Comparison of ENCODE assay signal across 9 mouse cellular contexts in the genomic region with DNA sequence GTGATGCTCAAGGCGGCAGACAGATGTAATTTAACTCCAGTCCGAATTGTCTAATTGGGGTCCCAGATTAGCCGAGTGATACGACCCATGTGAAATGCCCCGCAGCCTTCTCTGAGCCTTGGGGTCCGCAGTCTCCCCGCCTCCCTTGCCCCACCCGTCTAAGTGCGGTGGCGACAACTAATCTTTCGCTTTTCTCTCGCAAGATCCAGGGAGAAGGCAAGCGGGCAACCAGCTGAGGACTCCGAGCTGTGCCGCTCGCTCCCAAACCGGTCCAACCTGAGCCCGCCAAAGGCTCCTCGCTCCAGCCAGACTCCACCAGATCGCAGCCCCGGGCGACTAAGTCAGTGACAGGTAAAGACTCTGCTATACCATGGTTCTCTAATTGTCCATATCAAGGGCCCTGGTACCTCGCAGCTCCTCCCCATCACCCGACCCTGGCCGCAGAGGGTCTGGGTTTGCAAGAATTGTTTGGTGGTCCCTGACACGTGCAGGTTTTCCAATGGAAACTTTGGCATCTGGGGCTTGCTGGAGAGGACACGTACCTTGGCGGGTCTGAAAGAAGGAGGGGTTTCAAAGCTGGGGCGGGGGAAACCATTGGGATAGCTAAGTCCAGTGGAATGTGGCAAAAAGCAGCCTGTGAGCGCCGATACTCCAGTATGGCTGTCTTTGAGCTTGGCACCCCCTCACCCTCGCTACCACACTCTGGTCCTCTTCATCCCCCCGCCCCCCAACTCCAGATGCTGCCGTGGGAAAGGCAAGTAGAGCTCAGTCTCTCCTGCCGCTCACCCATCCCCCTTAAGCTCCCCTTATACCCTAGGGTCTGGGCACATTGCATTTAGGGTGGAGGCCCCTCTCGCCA. TPM values are rescaled to one million over a fixed set of nuclear protein-coding genes. Genes with fewer than 3 reads are reported as not detected.
A peak's percentile ranks its signal among the peaks of the same experiment; 100 is the strongest.
DNase-seq lines count a peak whose midpoint lies in the region; ATAC-seq and TF ChIP-seq lines count a peak whose summit lies in the region.
"Had no signal": no experiment of that assay in that cellular context is flagged by ENCODE, and none has a peak within 500 bp of the region (broad histone marks: within the 10 kb centered on the region; RNA-seq: fewer than 3 reads in every experiment).

No protein-coding gene starts in this region.

- DNase-seq in gastrocnemius, adult 2 months: no peak
- DNase-seq in gastrocnemius, adult 8-10 months (ENCODE audit: low spot score in 2 of 2): no peak
- DNase-seq in urinary bladder, postnatal 25 days (ENCODE audit: low spot score): peak; percentile 7
- DNase-seq in urinary bladder, postnatal 10 days (ENCODE audit: low spot score): no peak
- DNase-seq in heart, postnatal 36 days: peak; percentile 22 to 32
- no peak for DNase-seq in liver, embryonic 14.5 days (ENCODE audit: low read depth in 3 of 3, low spot score in 3 of 3)
- DNase-seq in right cerebral cortex, postnatal 10 days (ENCODE audit: low spot score in 2 of 2): peak; percentile 34 to 38
- no peak for DNase-seq in layer of hippocampus, adult 9-11 months

- H3K9ac ChIP-seq in liver, embryonic 14.5 days (replicated peaks): no peak overlapping the region

- peaks cover 13% of the 10 kb centered on the region for H3K27me3 ChIP-seq in liver, embryonic 14.5 days (ENCODE audit: control insufficient read depth, insufficient read depth, low read length)

- ATAC-seq in liver, embryonic 14.5 days (ENCODE audit: insufficient read depth): no peak

- no peaks in the 10 kb centered on the region for H3K4me1 ChIP-seq in liver, embryonic 14.5 days (replicated peaks; ENCODE audit: control insufficient read depth in 2 of 2, insufficient read depth in 2 of 2, low read length in 1 of 2)

- intact Hi-C loops in gastrocnemius, adult 2 months (cut with DNase I): no loop called here
- intact Hi-C loops in heart, postnatal 36 days (cut with DNase I): loop anchor here (5.0 to 10.0 kb wide), 5 partner anchors 134 to 656 kb away; no protein-coding TSS in a partner anchor

- H3K4me2 ChIP-seq in liver, embryonic 14.5 days (ENCODE audit: low read depth): peak overlapping the region; percentile 54

- H3K36me3 ChIP-seq in liver, embryonic 14.5 days (replicated peaks; ENCODE audit: control insufficient read depth, insufficient read depth, low read depth): no peaks in the 10 kb centered on the region

- no peak for TF ChIP-seq EP300 in liver, embryonic 14.5 days (IDR thresholded peaks at IDR 0.05; ENCODE audit: low read depth)

- H3K4me3 ChIP-seq in gastrocnemius, adult 2 months: peak overlapping the region; percentile 68
- peak overlapping the region; percentile 34 to 53 for H3K4me3 ChIP-seq in liver, embryonic 14.5 days (ENCODE audit: insufficient read depth in 1 of 2, low read depth in 2 of 2, low read length in 2 of 2)

- no peaks in the 10 kb centered on the region for H3K9me3 ChIP-seq in liver, embryonic 14.5 days (ENCODE audit: control insufficient read depth, low read length)

- no peak overlapping the region for H3K27ac ChIP-seq in gastrocnemius, adult 2 months
- H3K27ac ChIP-seq in liver, embryonic 14.5 days: no peak overlapping the region

- WGBS in liver, embryonic 14.5 days (ENCODE audit: insufficient replicate concordance): 2% methylated on average over 35 of the region's 36 CpGs

- no peak for TF ChIP-seq CTCF in gastrocnemius, adult 2 months (IDR thresholded peaks at IDR 0.05)
- TF ChIP-seq CTCF in liver, embryonic 14.5 days (IDR thresholded peaks at IDR 0.05; ENCODE audit: low read depth): no peak

RNA-seq across cellular contexts. Expression of a gene that starts 0.7 kb away (rescaled TPM):
- total RNA-seq in gastrocnemius, adult 2 months (2021): under 1 TPM in 1 of 2 experiments, not detected in 1; 0.06 TPM
- total RNA-seq in gastrocnemius, adult 8-10 months (2022): under 1 TPM in 1 of 4 experiments, not detected in 3; 0.16 TPM
- 10 to 100 TPM; 83.7 to 86.1 TPM for total RNA-seq in heart, postnatal 36 days (2021)
- 0.13 and 0.17 TPM in 2 replicates for polyA plus RNA-seq in liver, embryonic 14.5 days (2012; rRNA removed)
- 0.42 and 0.43 TPM in 2 replicates for polyA plus RNA-seq in liver, embryonic 14.5 days (2014; fragmentation: Nextera tagmentation; extraction: Ambion mirVana)
- total RNA-seq: MEL had no signal

Comparison
In these comparisons a context has a peak if more than half of its experiments do, and no peak if none do; other contexts are left out.
1. DNase-seq: peak in urinary bladder, postnatal 25 days (single experiment), heart, postnatal 36 days (2 of 2) and right cerebral cortex, postnatal 10 days (2 of 2); none in gastrocnemius, adult 2 months (single experiment), gastrocnemius, adult 8-10 months (0 of 2), urinary bladder, postnatal 10 days (single experiment), liver, embryonic 14.5 days (0 of 3) and layer of hippocampus, adult 9-11 months (single experiment).
2. RNA of a gene that starts 0.7 kb away (total RNA-seq): 83.7 to 86.1 TPM in heart, postnatal 36 days; 0.06 TPM in gastrocnemius, adult 2 months and 0.16 TPM in gastrocnemius, adult 8-10 months; every median in the first group is over 10 times any median in the second.